8 mouse cellular contexts compared by ENCODE assay signal in genomic region chr8:90708524-90708923, GRCm38 (mm10).
DNase-seq lines count a peak whose midpoint lies in the region; ATAC-seq and TF ChIP-seq lines count a peak whose summit lies in the region.

No protein-coding gene starts in this region.

- no peaks in the 10 kb centered on the region for H3K4me1 ChIP-seq in lung, postnatal 0 days (ENCODE audit: insufficient read depth, low read depth, low read length)

- H3K27me3 ChIP-seq in lung, postnatal 0 days (replicated peaks; ENCODE audit: insufficient read depth, low read length) = no peaks in the 10 kb centered on the region

- no peak for TF ChIP-seq EP300 in lung, postnatal 0 days (IDR thresholded peaks at IDR 0.05)

- peak; percentile 87 for TF ChIP-seq CTCF in lung, postnatal 0 days (IDR thresholded peaks at IDR 0.05)

- ATAC-seq in lung, postnatal 0 days = no peak
- no peak for ATAC-seq in activated CD4-positive, CD25-positive, alpha-beta regulatory T cell, adult 4 months

- no peak overlapping the region for H3K27ac ChIP-seq in lung, postnatal 0 days (ENCODE audit: low read length)

- no peaks in the 10 kb centered on the region for H3K9me3 ChIP-seq in lung, postnatal 0 days (ENCODE audit: low read length)

- no peak overlapping the region for H3K9ac ChIP-seq in lung, postnatal 0 days (replicated peaks; ENCODE audit: low read depth)

- H3K36me3 ChIP-seq in lung, postnatal 0 days (ENCODE audit: insufficient read depth, low read length) = no peaks in the 10 kb centered on the region

- H3K4me3 ChIP-seq in lung, postnatal 0 days (ENCODE audit: low read depth, low read length) = no peak overlapping the region

- H3K4me2 ChIP-seq in lung, postnatal 0 days (replicated peaks; ENCODE audit: low read depth, low read length) = no peak overlapping the region

- WGBS in lung, postnatal 0 days = 16% methylated on average over 5 of the region's 5 CpGs

- DNase-seq in 3T3-L1 (ENCODE audit: low read depth, low spot score) = peak; percentile 68
- peak; percentile 67 for DNase-seq in ES-CJ7 (ENCODE audit: low read depth, low spot score)
- DNase-seq in cerebellum, postnatal 10 days = peak; percentile 83 to 87
- peak; percentile 66 to 78 for DNase-seq in frontal cortex, postnatal 36 days (ENCODE audit: low spot score in 2 of 2)
- DNase-seq in layer of hippocampus, adult 18-20 months (ENCODE audit: low spot score in 2 of 2) = peak; percentile 41 to 86
- peak; percentile 70 for DNase-seq in lung, postnatal 0 days (ENCODE audit: low spot score)
- DNase-seq in right cerebral cortex, adult 2 months (ENCODE audit: low spot score in 2 of 2) = peak; percentile 77 to 82
